Mouse (Mus musculus) G1E (cell line): ENCODE measurements at regions not wholly inside any gene's neighbourhood (a gene's known extent, or its start where the extent isn't known, plus 50 kb on each side); places are given as distances from the start of the nearest gene placed in this dataset.

Experiments
- ATAC-seq: 2 replicates; pipeline ENCODE4 v1.8.0; 2016; ENCODE audit warnings: mild to moderate bottlenecking; ENCODE audit not compliant: insufficient number of reproducible peaks, poor library complexity, low FRiP score, severe bottlenecking; ENCODE audit errors: extremely low read depth
- DNase-seq: peaks from one replicate; pipeline ENCODE4 v3.0.0; 2012; ENCODE audit warnings: low spot score
- H3K27me3 ChIP-seq: 2 replicates; pipeline ENCODE4 v1.6.1; 2012; ENCODE audit warnings: mild to moderate bottlenecking, low read length, inconsistent platforms; ENCODE audit not compliant: insufficient read depth
- H3K36me3 ChIP-seq: replicated peaks from 2 replicates; pipeline ENCODE3; 2012; ENCODE audit warnings: mild to moderate bottlenecking, inconsistent platforms
- H3K4me1 ChIP-seq: 2 replicates; pipeline ENCODE4 v1.6.1; 2012; ENCODE audit warnings: low read depth, low read length, inconsistent platforms, mixed read lengths; ENCODE audit not compliant: insufficient read depth
- H3K4me3 ChIP-seq: 2 replicates; pipeline ENCODE4 v1.5.1; 2012; ENCODE audit warnings: low read depth, mild to moderate bottlenecking, inconsistent platforms, low read length, moderate library complexity, mixed read lengths
- H3K9me3 ChIP-seq: replicated peaks from 2 replicates; pipeline ENCODE4 v1.6.1; 2012; ENCODE audit warnings: inconsistent platforms
- CTCF ChIP-seq: IDR thresholded peaks from 2 replicates; pipeline ENCODE4 v1.5.1; 2012; ENCODE audit warnings: low read depth, low read length, inconsistent platforms, mixed read lengths
- GATA1 ChIP-seq: IDR thresholded peaks from 2 replicates; pipeline ENCODE4 v1.6.1; 2012; ENCODE audit warnings: borderline replicate concordance, low read length, inconsistent platforms, mixed read lengths
- GATA2 ChIP-seq: IDR thresholded peaks from 2 replicates; pipeline ENCODE4 v1.6.1; 2012; ENCODE audit warnings: low read depth, low read length, inconsistent platforms, borderline replicate concordance
- POLR2AphosphoS5 ChIP-seq: IDR thresholded peaks from 2 replicates; pipeline ENCODE4 v1.6.1; 2012; ENCODE audit warnings: low read depth, low read length, inconsistent platforms; ENCODE audit not compliant: insufficient replicate concordance
- TAL1 ChIP-seq: conservative IDR thresholded peaks from 2 replicates; pipeline ENCODE4 v1.6.1; 2012; ENCODE audit warnings: low read depth, low read length, inconsistent platforms, mixed read lengths

- Histone ChIP-seq H3K27me3 (no peaks in the 10 kb centered on the region), H3K4me3 (no peak overlapping the region), H3K9me3 (peaks cover 17% of the 10 kb centered on the region; the same call in 1 of the 2 replicates), H3K36me3 (no peaks in the 10 kb centered on the region), H3K4me1 (no peaks in the 10 kb centered on the region)
- DNase-seq (no peak), ATAC-seq (no peak)
- TF ChIP-seq GATA2 = no peak
- no peak for TF ChIP-seq POLR2AphosphoS5
- no peak for TF ChIP-seq CTCF
- TF ChIP-seq TAL1 = no peak
- no peak for TF ChIP-seq GATA1
Observed at GRCm38 (mm10) chr1:128701326-128701725, 109.2 kb upstream of the Cxcr4 start.

- no peak overlapping the region for H3K4me3 ChIP-seq
- no peaks in the 10 kb centered on the region for H3K27me3 ChIP-seq
- TF ChIP-seq CTCF (no peak), GATA2 (no peak), TAL1 (no peak), POLR2AphosphoS5 (no peak), GATA1 (no peak)
- H3K4me1 ChIP-seq = no peaks in the 10 kb centered on the region
- ATAC-seq (no peak), DNase-seq (no peak)
- H3K9me3 ChIP-seq = peaks cover 21% of the 10 kb centered on the region
- no peaks in the 10 kb centered on the region for H3K36me3 ChIP-seq
Observed at GRCm38 (mm10) chr1:128697962-128698361, 105.9 kb upstream of the Cxcr4 start.

DNA sequence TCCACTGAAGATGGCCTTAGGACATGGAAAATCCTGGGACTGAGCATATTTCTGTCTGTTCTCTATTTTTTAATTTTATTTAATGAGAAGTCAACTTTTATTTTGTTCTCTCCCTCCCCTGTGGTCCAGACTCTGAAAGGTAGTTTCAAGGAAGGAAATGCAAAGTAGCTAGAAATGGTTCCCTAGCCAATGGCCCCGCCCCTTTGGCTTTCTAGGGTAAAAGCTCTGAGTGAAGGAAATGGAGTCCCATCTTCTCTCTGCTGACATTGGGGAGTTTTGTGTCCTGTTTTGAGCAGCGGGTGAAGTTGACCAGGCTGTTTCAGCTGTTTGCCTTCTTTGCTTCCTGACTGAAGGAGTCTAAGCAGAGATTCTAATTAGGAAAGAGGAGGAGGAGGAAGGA lies 103.8 kb upstream of the Cxcr4 start:
- ATAC-seq = no peak
- Histone ChIP-seq H3K4me1 (no peaks in the 10 kb centered on the region), H3K9me3 (peaks cover 13% of the 10 kb centered on the region), H3K4me3 (no peak overlapping the region), H3K36me3 (no peaks in the 10 kb centered on the region), H3K27me3 (no peaks in the 10 kb centered on the region)
- TF ChIP-seq GATA1 (no peak), TAL1 (no peak), CTCF (no peak)
- DNase-seq = no peak

DNA sequence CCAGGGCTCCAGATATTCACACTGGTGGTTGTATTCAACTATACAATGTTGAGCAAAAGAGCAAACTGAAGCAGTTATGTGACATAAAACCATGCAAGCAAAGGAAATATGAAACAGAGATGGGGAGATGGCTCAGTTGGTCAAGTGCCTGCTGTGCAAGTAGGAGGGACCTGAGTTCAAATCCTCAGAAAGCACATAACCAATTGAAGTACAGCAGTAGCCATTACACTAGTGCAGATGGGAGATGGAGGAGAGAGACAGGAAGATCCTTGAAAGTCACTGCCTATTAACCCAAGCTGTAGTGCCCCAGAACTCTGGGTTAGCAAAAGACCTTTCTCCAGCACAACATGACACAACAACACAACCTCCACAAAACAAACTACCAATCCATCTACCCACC lies 100.7 kb upstream of the Cxcr4 start:
- Histone ChIP-seq H3K4me3 (no peak overlapping the region), H3K27me3 (no peaks in the 10 kb centered on the region), H3K9me3 (peaks cover 14% of the 10 kb centered on the region), H3K36me3 (no peaks in the 10 kb centered on the region), H3K4me1 (no peaks in the 10 kb centered on the region)
- DNase-seq (no peak), ATAC-seq (no peak)
- TF ChIP-seq GATA1 (no peak), POLR2AphosphoS5 (no peak), CTCF (no peak), TAL1 (no peak), GATA2 (no peak)

DNA sequence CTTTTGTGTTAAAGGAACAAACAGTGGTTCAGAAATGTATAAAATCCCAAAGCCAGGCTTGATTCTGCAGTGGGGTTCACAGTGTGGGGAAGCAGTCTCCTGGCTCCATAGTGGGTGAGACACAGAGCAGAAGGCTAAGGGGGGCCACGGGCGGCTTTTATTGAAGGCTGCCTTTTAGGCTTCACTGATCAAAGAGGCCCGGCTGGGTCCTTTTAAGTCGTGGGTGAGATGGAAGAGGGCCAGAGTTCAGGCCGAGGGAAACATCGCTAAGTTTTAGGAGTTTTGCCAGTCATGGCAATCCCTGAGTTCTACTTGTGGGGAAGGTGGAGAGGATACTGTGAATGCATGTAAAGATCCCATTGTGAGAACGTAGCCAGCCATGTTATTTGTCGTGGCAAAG lies 100.2 kb upstream of the Cxcr4 start:
- Histone ChIP-seq H3K4me3 (no peak overlapping the region), H3K27me3 (no peaks in the 10 kb centered on the region), H3K36me3 (no peaks in the 10 kb centered on the region), H3K9me3 (peaks cover 17% of the 10 kb centered on the region), H3K4me1 (no peaks in the 10 kb centered on the region)
- ATAC-seq (no peak), DNase-seq (no peak)
- no peak for TF ChIP-seq CTCF
- TF ChIP-seq TAL1 = no peak
- TF ChIP-seq GATA1 = no peak
- TF ChIP-seq GATA2 = no peak
- no peak for TF ChIP-seq POLR2AphosphoS5

- Histone ChIP-seq H3K4me1 (no peaks in the 10 kb centered on the region), H3K27me3 (no peaks in the 10 kb centered on the region), H3K9me3 (peaks cover 21% of the 10 kb centered on the region), H3K36me3 (no peaks in the 10 kb centered on the region), H3K4me3 (no peak overlapping the region)
- ATAC-seq = no peak
- no peak for DNase-seq
- no peak for TF ChIP-seq POLR2AphosphoS5
Observed at GRCm38 (mm10) chr1:128687236-128687927, 95.3 kb upstream of the Cxcr4 start.

- no peak for DNase-seq
- no peak for ATAC-seq
- Histone ChIP-seq H3K27me3 (no peaks in the 10 kb centered on the region), H3K4me1 (no peaks in the 10 kb centered on the region), H3K36me3 (no peaks in the 10 kb centered on the region), H3K4me3 (no peak overlapping the region), H3K9me3 (peaks cover 21% of the 10 kb centered on the region)
- no peak for TF ChIP-seq POLR2AphosphoS5
Observed at GRCm38 (mm10) chr1:128685467-128686137, 93.5 kb upstream of the Cxcr4 start.
